Mouse (Mus musculus): ENCODE results near the gene Cntn5.

The Cntn5 gene

GRCm38 (mm10) chr9:9696636-9697035 is 1207.9 kb downstream of the Cntn5 start:
- no peak for DNase-seq (ENCODE audit: low spot score in 2 of 2)

DNA sequence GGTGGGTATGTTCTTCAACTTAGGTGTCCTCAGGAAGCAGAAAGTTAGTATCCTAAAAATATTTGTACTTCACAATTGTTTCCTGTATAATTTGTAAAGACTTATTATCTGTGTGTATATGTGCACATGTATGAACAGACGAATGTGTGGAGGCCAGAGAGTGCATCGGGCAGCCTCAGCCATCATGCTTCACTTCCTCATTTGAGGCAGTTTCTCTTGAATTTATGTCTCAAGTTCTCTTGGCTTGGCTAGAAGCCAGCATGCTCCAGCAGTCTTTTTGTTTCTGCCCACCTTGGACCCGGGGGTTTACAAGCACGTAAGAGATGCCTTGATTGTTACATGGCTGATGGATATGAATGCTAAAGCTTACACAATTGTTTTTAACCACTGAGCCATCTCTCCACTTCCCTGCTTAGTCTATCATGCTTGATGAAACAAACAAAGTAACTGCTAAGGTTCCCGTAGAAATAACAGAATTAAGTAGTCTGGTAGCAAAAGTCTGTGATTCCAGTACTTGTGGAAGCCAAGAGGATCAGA is 1222.2 kb downstream of the Cntn5 start:
- no peak for DNase-seq (ENCODE audit: low spot score in 2 of 2)

- DNase-seq (ENCODE audit: low spot score in 2 of 2) = no peak
Measured at GRCm38 (mm10) chr9:9676078-9676477, 1228.5 kb downstream of the Cntn5 start.

DNA sequence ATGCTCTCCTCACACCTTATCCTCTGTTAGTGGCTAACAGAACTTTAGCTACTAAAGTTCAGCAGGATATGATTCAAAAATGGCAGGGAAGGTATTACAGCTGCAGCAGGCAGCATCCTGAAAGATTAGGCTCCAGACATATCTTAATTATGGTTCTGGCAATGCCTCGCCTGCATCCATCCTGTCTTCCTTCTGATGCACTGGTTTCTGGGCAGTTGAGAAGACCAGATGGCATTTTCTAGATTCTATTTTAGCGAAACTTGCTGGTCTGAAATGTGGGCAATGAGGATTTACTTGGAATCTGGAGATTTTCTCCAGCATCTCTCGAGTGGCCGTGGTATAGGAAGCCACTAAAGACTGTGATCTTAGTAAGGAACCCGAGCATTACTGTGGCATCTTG is 1230.0 kb downstream of the Cntn5 start:
- no peak for DNase-seq (ENCODE audit: low spot score in 2 of 2)

DNA sequence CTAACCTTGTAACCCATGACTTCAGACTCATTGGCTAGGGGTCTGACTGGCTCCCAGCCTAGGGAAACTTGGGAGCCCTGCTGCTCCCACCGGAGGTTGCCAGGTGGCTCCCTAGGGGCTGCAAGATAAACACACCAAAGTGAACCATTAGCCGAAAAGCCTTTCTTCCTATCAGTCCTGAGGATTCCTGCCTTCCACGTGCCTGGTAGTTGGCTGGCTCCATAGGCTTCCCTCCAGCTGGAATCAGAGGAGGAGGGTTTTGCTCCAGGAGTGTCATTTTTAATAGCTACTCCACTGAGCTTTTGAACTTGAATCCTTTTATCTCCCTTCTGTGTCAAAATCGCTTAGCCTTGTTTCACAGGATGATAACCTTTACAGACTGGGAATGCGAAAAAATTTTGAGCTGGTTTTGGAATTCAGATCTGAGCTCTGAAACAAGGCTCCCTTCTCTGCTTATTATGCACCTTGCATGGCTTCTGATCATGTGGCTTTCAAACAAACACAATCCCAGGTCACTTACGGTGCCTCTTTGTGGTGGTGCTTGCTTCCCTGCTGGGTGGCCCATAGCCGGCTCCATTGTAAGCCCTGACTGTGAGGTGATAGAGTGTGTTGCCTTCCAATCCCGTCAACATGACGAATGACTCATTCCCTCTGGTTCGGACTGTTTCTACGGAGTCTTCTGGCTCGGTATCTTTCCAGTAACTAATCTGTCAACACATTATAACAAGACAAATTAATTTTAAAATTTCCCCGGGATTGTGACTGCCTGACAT is 1231.1 kb downstream of the Cntn5 start:
- DNase-seq (ENCODE audit: low spot score in 2 of 2) = no peak

GRCm38 (mm10) chr9:9653463-9653862 is 1251.1 kb downstream of the Cntn5 start:
- DNase-seq (ENCODE audit: low spot score in 2 of 2) = no peak

- DNase-seq (ENCODE audit: low spot score in 2 of 2) = no peak
Measured at GRCm38 (mm10) chr9:9647361-9647760, 1257.2 kb downstream of the Cntn5 start.

GRCm38 (mm10) chr9:9646276-9646675 is 1258.3 kb downstream of the Cntn5 start:
- no peak for DNase-seq (ENCODE audit: low spot score in 2 of 2)
